Mouse (Mus musculus) thymus, adult 2 months (tissue): ENCODE measurements at regions not wholly inside any gene's neighbourhood (a gene's known extent, or its start where the extent isn't known, plus 50 kb on each side); places are given as distances from the start of the nearest gene placed in this dataset.

Experiments
- CTCF ChIP-seq: fragments of 200-500 bp; IDR thresholded peaks from 2 replicates; pipeline ENCODE4 v1.5.1; 2012; ENCODE audit warnings: mild to moderate bottlenecking, control low read depth, low read length, moderate library complexity, borderline replicate concordance; ENCODE audit not compliant: control insufficient read depth, poor library complexity, insufficient read depth; ENCODE audit errors: extremely low read depth
- POLR2A ChIP-seq: fragments of 200-500 bp; IDR thresholded peaks from 2 replicates; pipeline ENCODE4 v1.6.1; 2012; ENCODE audit warnings: mild to moderate bottlenecking, low read length, control low read depth, moderate library complexity; ENCODE audit not compliant: control insufficient read depth, poor library complexity, insufficient read depth; ENCODE audit errors: extremely low read depth

DNA sequence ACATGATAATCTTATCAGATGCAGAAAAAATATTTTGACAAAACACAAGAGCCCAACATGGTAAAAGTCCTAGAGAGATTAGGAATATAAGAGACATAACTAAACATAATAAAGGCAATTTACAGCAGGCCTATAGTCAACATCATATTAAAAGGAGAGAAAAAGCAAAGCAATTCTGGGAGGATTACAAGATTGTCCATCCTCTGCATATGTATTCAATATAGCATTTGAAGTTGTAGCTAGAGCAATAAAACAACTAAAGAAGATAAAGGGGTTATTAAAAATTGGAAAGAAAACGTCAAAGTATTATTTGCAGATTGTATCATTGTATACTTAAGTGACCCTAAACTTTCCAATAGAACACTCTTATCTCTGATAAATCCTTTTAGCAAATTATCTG is 602.1 kb upstream of the Acvr2a start:
- TF ChIP-seq CTCF (no peak), POLR2A (no peak)
